Mouse (Mus musculus) erythroblast, embryonic 14.5 days (primary cell): ENCODE measurements around the gene Wdr83os.

Experiments
- GATA1 ChIP-seq: IDR thresholded peaks from 2 replicates; pipeline ENCODE4 v1.6.1; 2012; ENCODE audit warnings: low read length, inconsistent platforms, mixed read lengths
- TAL1 ChIP-seq: IDR thresholded peaks from 3 replicates; pipeline ENCODE4 v1.6.1; 2012; ENCODE audit warnings: low read length, inconsistent platforms, mixed read lengths

- TF ChIP-seq GATA1, result no peak
- no peak for TF ChIP-seq TAL1
These were observed 14.5 kb downstream of the Wdr83os start for GRCm38 (mm10) chr8:85095051-85095450.
